Mouse (Mus musculus) large intestine, adult 2 months (tissue): ENCODE results near the gene Asxl1. TPM values are rescaled to one million over a fixed set of nuclear protein-coding genes. Genes with fewer than 3 reads are reported as not detected.
A peak's percentile ranks its signal among the peaks of the same experiment; 100 is the strongest.
"Not testable (repeated sequence)": the region's sequence is repeated elsewhere in the genome, so short reads cannot be mapped to it uniquely, and the experiment has no call there.

Experiments
- DNase-seq: peaks from one replicate; pipeline ENCODE4 v3.0.0-alpha.2; 2012; ENCODE audit warnings: low read depth, low spot score
- WGBS: fragments of 180-500 bp; shearing (Covaris S2); methylation state at CpG from one replicate; pipeline ENCODE4 v1.1.7; 2018; 5-methylcytosine and 5-hydroxymethylcytosine counted together
- polyA plus RNA-seq: library from polyadenylated mRNA; depleted of rRNA; stranded (reverse); fragments of >200 nt; gene quantifications from 2 replicates; pipeline ENCODE4 v1.2.3, GENCODE M21; 2012

Gene Asxl1
- polyA plus RNA-seq, 1 experiment = 8.0 TPM

DNA sequence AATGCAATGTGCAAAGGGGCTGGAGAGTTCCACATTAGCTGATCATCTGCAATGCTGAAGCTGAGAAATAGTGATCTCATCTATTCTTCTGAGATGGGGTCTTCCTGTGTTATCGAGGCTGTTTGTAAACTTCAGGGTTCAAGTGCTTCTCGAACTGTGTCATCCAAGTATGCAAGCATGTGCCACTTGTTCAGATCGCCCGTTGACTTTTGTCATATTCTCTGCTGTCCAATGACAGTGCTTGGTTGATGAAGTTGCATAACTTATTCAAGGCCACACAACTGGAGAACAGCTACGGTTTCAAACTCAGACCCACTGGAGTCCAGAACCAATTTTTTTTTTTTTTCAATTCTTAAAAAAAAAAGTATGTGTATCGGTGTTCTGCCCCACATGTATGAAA, 3.5 kb upstream of the Asxl1 start:
- no peak for DNase-seq
- WGBS = 52% methylated on average over 6 of the region's 6 CpGs

- 10% methylated on average over 3 of the region's 3 CpGs for WGBS
- peak; percentile 76 for DNase-seq
These were observed 3.0 kb upstream of the Asxl1 start for GRCm38 (mm10) chr2:153342602-153343001.

DNA sequence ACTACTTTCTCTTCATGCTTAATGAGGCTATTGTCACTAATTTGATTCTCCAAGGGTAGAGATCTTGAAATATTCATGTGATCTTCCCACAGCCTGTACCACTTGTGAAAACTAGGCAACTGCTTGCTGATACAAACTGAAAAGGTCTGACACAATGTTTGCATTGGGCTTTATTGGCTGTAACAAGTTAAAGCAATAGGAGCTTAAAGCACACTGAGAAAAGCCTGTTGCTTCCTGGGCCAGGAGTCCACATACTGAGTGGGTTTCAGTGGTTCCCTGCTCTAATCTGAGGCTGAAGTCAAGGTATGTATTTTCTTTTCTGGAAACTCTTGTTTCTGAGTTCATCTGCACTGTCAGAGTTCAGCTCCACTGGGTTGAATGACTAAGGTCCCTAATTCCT, 2.4 kb upstream of the Asxl1 start:
- peak; percentile 64 for DNase-seq

- 3% methylated on average over 11 of the region's 11 CpGs for WGBS
- no peak for DNase-seq
These were observed 567 bp upstream of the Asxl1 start for GRCm38 (mm10) chr2:153345071-153345453.

DNA sequence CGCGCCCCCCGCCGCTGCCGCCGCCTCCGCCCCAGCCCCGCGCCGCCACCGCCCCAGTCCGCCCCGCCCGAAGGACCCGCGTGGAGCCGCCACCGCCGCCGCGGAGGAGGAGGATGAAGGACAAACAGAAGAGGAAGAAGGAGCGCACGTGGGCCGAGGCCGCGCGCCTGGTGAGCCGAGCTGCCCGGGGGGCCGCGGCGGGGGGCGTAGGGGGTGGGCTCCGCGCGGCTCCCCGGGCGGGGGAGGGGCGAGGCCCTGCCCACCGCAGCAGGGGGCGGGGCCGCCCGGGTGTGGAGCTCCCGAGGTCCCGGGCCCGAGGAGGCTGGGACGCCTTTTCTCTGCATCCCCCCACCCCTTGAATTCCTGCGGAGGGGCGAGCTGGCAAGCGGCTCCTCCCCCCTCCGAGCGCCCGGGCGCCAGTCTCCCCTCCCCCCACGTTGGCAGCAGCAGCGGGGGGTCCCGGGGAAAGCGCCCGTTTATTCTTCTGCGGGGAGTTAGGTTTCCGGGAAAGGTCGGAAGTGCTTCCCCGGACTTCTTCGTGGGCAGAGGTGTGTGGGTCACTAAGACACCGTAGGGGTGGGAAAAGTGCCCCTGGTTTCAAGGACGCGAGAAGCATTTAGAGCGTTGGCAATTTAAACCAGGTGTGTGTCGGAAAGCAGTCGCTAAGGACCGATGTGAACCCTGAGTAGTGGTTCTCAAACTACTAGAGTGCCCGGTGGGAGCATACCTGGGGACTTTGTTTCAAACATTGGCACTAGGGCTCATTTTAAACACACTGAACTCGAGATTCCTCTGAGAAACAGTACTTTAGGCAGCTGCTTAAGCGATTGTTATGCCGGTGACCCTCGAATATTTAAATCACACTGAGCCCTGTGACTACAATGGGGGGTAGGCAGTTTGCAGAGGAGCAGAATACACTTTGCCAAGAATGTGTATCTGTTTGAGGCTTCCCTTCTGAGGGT, 873 bp downstream of the Asxl1 start:
- DNase-seq = no peak
- WGBS = 2% methylated on average over 67 of the region's 76 CpGs

- no peak for DNase-seq
- under 1% methylated on average over 9 of the region's 9 CpGs for WGBS
These were observed 1.7 kb downstream of the Asxl1 start for GRCm38 (mm10) chr2:153347183-153347781.

DNA sequence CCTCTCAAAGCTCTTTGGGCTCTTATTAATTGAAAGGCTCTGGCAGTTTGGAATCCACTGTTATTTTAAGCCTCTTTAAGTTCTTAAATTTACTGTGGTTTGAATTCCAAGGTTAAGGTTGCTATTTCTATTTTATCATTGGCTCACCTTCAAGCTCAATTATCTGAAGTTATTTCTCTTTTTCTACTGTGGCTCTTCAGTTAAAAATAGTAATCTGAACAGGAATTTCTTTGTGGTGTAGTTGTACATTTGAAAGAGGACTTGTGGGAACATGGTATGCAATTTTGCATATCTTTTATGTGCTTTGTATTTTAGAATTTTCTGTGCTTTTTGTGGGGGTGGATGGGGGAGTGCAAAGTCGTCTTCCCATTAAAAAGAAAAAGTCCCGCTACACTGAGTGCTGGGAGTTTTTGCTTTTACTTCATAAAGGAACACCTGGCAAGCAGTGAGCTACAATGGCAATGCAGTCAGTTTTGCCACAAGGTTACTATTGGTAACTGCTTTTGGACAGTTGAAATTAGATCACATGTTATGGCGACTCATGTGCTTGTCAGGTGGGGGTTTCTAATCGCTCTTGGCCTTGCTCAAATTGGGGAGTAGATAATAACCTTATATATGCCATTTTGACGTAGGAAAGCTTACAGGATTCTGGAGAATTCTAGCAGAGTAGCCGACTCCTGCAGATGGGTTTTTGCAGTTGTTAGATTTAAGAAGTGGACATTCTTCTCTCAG, 2.6 kb downstream of the Asxl1 start:
- 35% methylated on average over 6 of the region's 6 CpGs for WGBS
- DNase-seq = no peak

DNA sequence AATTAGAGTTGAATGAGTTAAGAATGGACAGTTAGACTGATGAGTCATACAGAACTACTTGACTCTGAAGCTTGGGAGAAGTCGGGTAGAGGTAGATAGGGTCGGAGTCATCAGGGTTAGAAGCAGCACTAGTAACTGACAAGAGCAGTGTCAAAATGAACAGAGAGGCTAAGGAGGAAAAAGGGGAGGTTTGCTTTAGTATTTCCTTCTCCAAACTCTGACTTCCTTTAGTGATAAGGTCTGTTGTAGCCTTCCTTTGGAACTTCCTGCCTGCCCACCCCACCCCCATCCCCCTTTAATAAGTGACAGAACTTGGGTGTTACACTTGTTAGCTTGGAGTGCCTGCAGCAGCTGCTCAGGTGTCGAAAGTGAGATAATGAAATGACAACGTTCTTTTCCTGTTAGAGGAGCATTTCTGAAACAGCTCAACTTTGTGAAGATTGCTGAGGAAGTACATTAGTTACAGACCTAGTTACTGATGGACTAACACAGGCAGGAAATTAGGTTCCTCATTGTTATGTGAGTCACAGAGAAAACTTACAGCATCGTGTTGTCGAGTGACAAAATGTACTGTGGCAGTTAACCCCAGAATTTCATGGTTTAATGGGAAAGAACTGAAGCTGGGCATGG, 5.0 kb downstream of the Asxl1 start:
- DNase-seq = no peak
- 5% methylated on average over 6 of the region's 6 CpGs for WGBS

- DNase-seq = no peak
- WGBS = 78% methylated on average over 2 of the region's 2 CpGs
These were observed 9.0 kb downstream of the Asxl1 start for GRCm38 (mm10) chr2:153354648-153355047.

DNA sequence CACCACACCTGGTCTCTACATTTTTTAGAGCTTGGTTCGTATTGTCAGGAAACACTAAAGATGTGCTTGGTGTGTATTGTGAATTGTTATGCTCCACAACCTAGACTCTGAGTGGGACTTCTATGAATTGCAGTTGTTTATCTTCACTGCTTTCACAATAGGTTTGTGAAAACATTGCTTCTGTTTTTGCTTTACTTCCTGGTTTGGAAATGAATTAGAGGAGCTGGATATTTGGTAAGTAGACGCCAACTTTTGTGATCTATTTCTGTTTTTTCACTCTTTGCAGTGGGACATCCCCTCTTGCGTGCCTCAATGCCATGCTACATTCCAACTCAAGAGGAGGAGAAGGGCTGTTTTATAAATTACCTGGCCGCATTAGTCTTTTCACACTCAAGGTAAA, 11.2 kb downstream of the Asxl1 start:
- WGBS = 91% methylated on average over 4 of the region's 4 CpGs
- DNase-seq = no peak

- 95% methylated on average over 1 of the region's 1 CpGs for WGBS
- DNase-seq = no peak
These were observed 15.6 kb downstream of the Asxl1 start for GRCm38 (mm10) chr2:153361101-153361710.

DNA sequence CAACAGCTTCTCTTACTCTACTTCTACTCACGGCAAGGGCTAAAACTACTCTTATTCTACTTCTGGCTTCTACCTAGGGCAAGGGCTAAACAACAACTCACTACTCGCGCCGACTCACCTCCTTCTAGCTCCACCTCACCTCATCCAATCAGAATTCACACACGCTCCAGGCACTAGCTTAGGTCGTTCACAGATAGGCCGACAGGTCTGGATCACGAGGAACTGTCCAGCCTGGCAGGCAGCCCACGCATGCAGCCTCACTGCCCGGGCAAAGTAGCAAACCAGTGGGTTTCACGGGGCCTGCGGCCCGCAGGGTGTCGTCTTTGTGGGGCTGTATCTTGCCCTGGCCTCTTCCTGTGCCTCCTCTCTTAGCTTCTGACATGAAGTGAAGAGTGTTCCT, 18.9 kb downstream of the Asxl1 start:
- 87% methylated on average over 14 of the region's 14 CpGs for WGBS
- not testable (repeated sequence) for DNase-seq

- DNase-seq = no peak
These were observed 25.2 kb downstream of the Asxl1 start for GRCm38 (mm10) chr2:153370871-153371270.

DNA sequence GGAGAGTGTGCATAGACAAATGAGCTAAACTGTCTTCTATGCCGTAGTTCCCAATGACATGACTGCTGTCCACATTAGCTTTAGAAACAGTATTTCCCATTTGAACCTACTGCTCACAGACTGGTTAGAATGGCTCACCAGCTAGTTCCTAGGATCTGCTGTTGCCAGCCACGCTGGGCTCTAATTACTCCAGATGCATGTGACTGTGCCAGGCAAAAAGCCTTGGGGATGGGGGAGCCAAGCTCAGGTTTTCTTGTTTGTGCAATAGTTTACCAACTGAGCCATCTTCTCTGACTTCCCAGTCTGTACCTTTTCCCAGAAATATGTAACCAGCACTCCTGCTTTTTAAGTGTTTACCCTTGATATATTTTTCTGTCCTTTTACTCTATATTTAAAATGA, 29.8 kb downstream of the Asxl1 start:
- WGBS = 85% methylated on average over 2 of the region's 2 CpGs
- no peak for DNase-seq

- WGBS = 47% methylated on average over 1 of the region's 1 CpGs
- no peak for DNase-seq
These were observed 34.9 kb downstream of the Asxl1 start for GRCm38 (mm10) chr2:153380479-153380878.

GRCm38 (mm10) chr2:153389831-153390230, 44.2 kb downstream of the Asxl1 start:
- WGBS = 92% methylated on average over 2 of the region's 2 CpGs
- DNase-seq = no peak

- 87% methylated on average over 10 of the region's 10 CpGs for whole genome bisulfite sequencing
- DNase-seq = no peak
These were observed 47.4 kb downstream of the Asxl1 start for GRCm38 (mm10) chr2:153393045-153393444.

GRCm38 (mm10) chr2:153397790-153398515, 52.3 kb downstream of the Asxl1 start:
- WGBS = 92% methylated on average over 11 of the region's 11 CpGs
- no peak for DNase-seq

GRCm38 (mm10) chr2:153399166-153399565, 53.5 kb downstream of the Asxl1 start:
- DNase-seq = no peak
- WGBS = 85% methylated on average over 15 of the region's 15 CpGs
